Mouse (Mus musculus): ENCODE measurements around the gene Lyg1.

GRCm38 (mm10) chr1:37971520-37971919 is 14.0 kb upstream of the Lyg1 start:
- TF ChIP-seq CTCF (conservative IDR thresholded peaks at IDR 0.05; ENCODE audit: low read length) (no peak), POU5F1 (IDR thresholded peaks at IDR 0.05; ENCODE audit: borderline replicate concordance, low read length) (no peak)

Data from E14TG2a.4 (cell line).